Mouse (Mus musculus) large intestine, adult 2 months (tissue): Measurements from ENCODE around the gene Plpp4. TPM values are rescaled to one million over a fixed set of nuclear protein-coding genes. Genes with fewer than 3 reads are reported as not detected.

ENCODE experiments used
- DNase-seq: peaks from one replicate; pipeline ENCODE4 v3.0.0-alpha.2; 2012; ENCODE audit warnings: low read depth, low spot score
- WGBS: fragments of 180-500 bp; shearing (Covaris S2); methylation state at CpG from one replicate; pipeline ENCODE4 v1.1.7; 2018; 5-methylcytosine and 5-hydroxymethylcytosine counted together
- polyA plus RNA-seq: library from polyadenylated mRNA; depleted of rRNA; stranded (reverse); fragments of >200 nt; gene quantifications from 2 replicates; pipeline ENCODE4 v1.2.3, GENCODE M21; 2012; rRNA removed

Gene Plpp4
- polyA plus RNA-seq = 0.16 TPM in 2 replicates

DNA sequence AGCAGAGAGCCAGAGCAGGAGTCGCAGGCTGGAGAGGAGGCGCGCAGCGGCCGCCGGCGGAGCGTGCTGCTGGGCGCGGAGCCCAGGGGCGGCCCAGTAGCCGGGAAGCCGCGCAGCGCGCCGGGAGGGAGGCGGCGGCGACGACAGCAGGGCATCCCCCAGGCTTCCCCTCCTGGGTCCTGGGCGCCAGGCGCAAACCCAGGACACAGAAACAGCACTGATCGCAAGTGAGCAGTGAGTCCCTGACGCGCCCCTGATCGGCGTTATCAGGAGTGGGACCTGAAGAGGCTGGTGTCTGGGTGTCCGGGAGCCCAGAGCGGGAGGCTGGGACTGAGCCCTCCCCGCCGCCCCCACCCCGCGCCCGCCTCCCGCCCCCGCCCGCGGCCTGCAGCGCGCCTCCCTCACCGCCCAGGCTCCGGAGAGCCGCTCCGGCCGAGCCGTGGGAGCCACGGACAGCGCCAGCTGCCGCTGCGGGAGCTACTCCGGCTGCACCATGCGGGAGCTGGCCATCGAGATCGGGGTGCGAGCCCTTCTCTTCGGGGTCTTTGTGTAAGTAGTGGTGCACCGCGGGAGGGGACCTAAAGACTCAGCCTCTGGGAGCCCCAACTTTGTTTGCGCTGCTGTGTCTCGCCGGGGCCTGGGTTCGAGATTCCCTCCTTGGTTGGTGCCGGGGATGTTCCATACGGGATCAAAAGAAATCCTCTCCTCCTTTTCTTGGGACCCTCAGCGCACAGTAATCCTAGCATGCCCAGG lies at the start of gene Plpp4:
TSS of gene Plpp4 (plus strand) at position 411 of the 753 bp plus-strand sequence.
- no peak for DNase-seq

DNA sequence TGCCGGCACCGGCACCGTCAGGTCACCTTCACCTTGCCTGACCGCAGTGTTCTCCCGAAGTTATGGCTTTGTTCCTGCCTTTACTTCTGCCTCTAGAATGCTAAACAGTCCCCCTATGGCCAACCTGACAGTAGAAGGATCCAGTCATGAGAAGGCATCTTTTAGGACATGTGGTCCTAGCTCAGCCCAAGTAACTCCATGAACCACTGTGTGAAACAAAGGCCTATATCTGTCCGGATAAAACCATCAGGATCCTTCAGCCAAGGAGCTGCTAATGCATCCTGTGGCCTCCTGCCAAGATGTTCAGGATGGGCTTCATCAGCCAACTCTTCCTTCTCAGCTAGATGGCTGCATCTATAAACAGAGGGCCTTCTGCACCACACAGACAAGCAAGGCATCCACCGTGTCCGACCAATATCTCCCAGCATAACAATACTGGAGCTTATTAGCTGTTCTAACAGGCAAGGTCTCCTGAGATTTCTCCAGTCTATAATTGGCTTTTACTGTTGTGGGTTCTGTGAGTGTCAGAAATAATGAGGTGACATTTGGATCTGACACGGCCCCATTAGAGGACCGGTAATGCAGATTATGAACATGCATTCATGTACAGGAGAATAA lies 40.8 kb upstream of the Plpp4 start:
- 83% methylated on average over 10 of the region's 10 CpGs for WGBS
- DNase-seq = no peak

More for the DNA sequence above, at the start of gene Plpp4:
- 2% methylated on average over 66 of the region's 66 CpGs for WGBS

DNA sequence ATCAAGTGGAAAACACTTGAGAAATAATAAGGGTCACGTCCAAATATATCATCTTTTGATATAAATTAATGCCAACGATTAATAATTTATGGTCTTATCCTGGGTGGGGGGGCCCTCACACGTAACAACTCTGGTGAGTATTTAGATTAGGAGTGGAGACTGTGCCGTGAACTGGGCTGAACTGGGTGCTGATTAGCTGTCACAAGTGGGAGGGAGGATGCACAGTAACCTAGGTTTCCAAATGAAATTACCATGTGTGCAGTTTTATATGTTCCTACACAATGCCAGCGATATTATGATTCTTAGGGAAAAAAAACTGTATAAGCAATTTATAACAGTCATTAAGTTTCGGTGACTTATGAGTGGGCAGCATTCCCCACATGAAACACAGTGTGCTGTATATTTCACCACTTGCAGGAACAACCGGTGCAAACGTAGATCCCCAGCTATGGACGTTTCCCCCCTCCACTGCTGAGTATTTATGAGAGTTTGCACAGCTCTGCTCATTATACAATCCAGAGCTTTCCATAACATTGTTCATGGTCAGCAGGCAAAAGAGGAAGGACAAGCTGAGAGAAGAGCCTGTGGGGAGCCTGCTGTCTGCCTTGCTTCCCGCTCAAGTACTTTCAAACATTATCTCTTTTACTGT lies 40.2 kb upstream of the Plpp4 start:
- DNase-seq = no peak
- WGBS = 57% methylated on average over 10 of the region's 10 CpGs

DNA sequence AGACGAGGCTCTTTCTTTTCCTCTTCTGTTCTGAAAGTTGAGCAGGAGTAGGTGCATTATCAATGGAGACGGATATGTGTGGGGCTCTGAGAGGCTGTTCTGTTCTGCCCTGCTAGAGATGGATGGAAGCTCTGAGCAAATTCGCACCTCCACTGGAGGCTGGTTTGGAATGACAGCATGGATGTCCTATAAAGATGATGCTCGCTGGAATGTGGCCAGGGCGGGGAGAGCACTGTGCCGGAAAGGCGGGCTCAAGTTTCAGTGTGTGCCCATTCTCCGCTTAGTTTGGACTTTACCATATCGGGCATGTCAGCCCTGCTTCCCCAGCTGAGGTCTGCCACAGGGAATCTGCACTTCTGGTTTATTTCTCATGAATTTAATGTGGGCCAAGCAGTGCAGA lies 35.9 kb upstream of the Plpp4 start:
- no peak for DNase-seq
- WGBS = 63% methylated on average over 9 of the region's 9 CpGs

DNA sequence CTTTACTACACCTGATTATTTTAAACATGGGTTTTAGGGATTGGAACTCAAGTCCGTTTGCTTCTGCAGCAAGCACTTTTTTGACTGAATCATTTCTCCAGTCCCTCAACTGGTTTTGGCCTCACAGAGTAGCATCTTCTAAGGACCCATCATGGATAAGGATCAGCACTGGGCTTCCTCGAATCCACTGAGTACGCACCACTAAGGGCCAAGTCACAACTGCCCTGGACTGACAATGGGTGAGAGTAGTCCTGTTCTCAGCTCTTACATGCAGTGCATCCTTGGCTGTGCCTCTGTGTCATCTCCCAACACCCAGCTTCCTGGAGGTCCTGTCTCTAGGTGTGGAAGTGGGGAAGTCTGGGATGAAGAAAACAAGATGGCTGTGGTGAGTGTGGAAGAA lies 35.2 kb upstream of the Plpp4 start:
- 75% methylated on average over 3 of the region's 3 CpGs for WGBS
- no peak for DNase-seq

DNA sequence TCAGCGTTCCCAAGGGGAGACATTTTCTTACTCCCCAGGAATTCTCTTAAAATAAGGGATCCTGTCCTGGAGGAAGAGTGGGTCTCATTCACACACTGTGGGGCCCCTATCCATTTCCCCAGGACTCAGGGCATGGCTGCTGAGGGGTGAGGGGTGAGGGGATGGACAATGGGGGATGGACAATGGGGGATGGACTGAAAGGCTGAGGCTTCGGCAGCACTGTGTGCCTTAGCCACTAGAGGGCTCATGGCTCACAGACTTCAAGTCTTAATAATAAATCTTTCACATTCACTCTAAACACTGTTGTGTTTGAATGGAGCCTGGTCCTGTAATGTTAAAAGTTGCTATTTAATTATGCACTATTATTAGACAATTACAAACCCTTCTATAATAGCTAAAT lies 21.4 kb upstream of the Plpp4 start:
- WGBS = 49% methylated on average over 2 of the region's 2 CpGs

DNA sequence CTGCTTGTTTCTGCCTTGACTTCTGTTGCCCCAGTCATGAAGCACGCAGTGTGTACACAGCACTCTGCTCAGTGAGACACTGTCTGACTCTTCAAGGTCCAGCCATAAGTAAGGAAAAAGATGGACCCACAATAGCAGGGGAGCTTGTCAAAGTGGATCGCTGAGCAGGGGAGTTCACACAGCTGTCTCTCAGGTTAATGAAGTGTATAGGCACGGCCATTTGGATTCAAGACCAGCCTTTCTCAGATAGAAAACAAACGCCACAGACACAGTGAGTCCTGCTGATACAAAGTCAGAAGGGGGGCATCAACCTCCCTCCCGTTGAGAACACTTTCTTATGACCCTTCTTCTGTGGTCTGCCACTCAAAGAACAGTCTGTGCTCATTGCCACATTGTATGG lies 20.8 kb upstream of the Plpp4 start:
- 73% methylated on average over 5 of the region's 5 CpGs for WGBS
- no peak for DNase-seq

More for the DNA sequence above, 21.4 kb upstream of the Plpp4 start:
- no peak for DNase-seq

DNA sequence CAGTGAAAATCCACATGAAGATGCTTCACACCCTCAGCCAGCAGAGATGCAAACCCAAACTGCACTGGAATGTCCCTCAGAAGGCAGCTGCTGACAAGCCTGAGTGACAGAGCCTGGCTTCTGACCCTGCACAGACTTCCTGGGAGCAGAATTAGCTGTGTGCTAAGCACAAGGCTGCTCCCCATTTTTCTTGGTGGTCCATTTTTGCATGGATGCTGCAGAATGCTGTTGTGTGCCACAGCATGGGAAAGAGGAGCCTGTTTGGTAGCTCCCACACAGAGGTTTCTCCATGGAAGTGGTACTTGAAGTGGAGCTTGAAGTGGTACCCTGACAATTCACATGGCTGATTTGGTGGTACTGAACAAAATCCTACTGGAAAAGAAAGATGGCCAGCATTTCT lies 5.8 kb upstream of the Plpp4 start:
- DNase-seq = no peak

DNA sequence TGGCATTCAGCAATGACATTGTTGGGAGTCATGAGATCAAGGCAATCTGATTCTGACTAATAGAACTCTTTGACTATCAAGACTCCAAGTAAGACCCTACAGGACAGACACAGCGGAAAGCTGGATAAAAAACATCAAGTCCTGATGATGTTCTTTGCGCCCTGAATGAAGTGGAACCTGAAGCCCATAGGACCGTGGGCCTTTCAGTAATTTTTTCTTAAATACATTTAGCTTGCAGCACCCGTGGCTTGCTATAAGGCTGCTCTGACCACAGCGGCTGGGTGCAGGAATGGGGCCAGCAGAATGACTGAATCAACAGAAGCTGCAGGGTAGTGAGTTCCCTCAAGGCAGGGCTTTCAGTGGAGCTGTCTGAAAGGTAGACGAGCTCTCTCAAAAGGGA lies 3.4 kb upstream of the Plpp4 start:
- no peak for DNase-seq
- WGBS = 85% methylated on average over 6 of the region's 6 CpGs

DNA sequence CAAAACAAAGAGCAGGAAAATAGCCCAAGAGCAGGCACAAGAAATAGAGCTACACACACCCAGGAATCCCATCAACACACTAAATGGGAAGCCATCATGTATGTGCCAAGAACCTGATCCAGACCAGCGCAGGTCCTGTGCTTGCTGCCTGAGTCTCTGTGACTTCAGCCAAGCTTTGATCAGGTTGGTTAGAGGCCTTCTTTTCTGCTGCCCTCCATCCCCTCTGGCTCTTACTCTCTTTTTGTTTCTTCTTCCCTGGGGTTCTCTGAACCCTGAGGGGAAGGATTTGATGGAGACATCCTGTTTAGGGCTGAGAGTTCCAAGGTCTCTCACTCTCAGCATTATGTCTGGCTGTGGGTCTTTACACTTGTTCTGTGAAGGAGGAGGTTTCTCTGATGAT lies 2.7 kb upstream of the Plpp4 start:
- no peak for DNase-seq
- WGBS = 82% methylated on average over 1 of the region's 1 CpGs

DNA sequence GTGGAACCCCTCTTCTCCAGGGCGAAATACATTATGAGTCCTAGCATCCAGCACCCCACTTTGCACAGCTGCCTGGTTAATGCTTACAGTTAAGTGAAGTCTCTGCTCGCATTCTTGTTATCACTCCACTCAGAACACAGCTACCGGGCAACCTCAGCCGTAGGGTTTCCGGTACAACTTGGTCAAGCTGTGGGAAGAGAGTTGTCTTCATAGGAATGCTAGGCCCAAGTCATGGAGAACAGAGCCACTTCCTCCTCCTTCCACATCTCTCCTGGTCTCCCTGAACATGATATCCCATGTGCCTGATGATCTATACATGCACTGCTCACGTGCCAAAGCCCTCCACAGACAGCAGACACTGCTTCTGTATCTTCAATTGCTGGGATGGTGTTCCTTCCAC lies 1.4 kb upstream of the Plpp4 start:
- WGBS = 88% methylated on average over 6 of the region's 6 CpGs

DNA sequence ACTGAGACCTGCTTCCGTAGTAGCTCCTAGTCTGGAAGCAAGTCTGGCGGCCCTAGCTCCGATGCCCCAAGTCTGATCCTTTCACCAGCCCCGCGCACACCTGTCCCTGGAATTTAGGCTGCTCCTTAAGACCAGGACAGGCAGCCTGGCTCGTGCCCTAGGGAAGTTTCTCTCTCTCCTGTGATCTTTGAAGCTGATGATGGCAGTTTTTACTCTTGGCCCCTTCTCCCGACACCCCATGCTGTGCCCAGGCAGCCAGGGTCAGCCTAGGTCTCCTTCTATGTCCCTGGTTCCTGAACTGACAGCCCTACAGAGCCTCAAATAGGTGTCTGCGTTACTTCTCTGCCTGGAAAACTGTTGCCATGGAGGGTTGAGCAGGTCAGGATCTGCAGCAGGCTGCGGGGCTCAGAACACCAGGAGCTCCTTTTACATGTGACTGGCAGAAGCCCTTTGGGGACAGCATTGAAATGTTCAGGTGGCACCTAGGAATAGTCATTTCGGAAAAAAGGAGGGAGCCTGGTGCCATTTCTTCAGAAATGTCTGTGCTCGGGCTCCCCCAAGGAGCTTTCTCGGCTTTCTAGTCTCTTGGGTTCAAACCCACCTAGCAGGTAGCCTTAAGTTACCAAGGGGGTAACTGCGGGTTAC lies 665 bp downstream of the Plpp4 start:
- DNase-seq = no peak
- 23% methylated on average over 13 of the region's 13 CpGs for WGBS

More for the DNA sequence above, 1.4 kb upstream of the Plpp4 start:
- DNase-seq = no peak

DNA sequence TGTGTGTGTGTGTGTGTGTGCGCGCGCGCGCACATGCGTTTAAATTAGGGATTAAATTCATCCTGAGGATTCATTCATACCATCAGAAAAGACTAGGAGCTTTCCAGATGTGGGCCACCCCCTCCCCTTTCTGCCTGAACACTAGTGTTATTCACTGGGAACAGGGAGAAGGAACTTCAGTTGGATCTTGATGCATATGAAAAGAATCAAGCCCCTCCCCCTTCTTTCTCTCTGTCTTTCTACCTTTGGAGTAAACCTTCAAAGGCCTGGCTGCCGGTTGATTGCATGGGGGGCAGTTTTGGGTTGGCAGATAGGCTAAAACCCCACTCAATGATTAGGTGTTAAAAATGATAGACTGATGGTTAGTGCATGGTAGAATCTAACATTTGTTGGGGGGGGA lies 1.5 kb downstream of the Plpp4 start:
- DNase-seq = no peak
- 81% methylated on average over 7 of the region's 7 CpGs for WGBS

DNA sequence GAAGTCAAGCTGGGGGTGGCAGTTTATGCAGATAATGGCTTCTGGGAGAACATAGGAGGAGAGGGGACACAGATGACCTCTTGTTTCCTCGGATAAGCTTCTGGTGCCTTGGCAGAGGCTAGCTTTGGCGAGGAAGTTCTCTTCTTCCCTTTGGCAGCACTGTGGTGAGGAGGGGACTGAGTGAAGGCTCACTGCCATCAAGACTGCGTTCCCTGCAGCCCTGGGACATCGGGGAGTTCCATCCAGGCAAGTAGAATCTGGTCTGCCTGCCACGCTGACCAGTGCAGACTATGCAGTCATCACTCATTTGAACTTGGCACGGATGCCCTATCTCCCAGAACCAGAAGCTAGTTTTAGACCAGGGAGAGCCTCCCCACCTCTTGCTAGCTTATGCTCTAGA lies 2.4 kb downstream of the Plpp4 start:
- WGBS = 75% methylated on average over 6 of the region's 6 CpGs
- DNase-seq = no peak

DNA sequence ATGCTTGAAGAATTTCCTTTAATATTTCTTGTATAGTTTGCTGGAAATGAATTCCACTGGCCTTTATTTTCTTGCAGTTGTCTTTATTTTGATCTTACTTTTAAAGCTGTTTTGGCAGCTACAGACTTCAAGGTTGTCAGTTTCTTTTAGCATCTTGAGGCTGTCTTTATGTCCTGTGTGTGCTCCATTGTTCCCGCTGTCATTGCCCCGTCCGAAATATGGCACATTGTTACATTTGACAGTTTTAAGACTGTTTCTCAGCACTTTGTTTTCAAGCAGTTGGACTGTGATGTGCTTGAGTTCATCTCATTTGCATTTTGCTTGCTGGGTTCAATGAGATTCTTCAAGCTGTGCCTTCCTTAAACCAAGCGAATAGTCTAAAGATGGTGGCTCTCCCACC lies 17.0 kb downstream of the Plpp4 start:
- WGBS = 90% methylated on average over 4 of the region's 4 CpGs
- no peak for DNase-seq

DNA sequence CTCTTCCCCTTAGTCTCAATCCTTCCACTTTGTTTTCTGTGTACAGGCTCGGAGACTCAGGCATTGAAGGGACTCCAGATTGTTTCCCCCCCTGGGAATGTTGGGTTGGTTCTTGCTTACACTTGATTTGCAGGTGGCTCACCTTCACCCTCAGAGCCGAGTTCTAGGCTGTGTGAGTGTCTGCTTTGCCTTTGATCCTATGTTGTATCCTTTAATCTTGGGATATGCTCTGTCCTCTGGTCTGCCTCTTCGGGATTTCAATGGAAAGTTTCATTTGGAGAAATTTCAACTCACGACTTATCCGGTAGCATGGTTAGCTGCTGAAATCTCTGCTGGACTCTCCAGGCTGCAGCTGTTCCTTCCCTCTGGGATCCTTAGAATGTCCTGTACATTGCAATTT lies 17.9 kb downstream of the Plpp4 start:
- DNase-seq = no peak
- WGBS = 84% methylated on average over 5 of the region's 5 CpGs

DNA sequence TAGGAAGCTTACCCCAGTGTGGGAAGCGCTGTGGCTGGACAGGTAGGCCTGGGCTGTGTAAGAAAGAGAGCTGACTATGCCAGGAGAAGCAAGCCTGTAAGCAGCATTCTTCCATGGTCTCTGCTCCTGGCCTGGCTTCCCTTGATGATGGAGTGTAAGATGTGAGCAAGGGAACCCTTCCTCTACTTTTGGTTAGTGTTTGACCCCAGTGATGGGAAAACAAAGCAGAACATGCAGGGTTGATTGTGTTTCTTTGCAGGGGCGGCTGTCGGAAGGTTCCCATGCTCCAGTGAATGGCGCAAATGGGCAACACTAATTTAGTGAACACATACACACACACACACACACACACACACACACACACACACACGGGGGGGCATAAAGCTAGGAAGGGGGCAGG lies 20.9 kb downstream of the Plpp4 start:
- WGBS = 93% methylated on average over 5 of the region's 5 CpGs
- DNase-seq = no peak

DNA sequence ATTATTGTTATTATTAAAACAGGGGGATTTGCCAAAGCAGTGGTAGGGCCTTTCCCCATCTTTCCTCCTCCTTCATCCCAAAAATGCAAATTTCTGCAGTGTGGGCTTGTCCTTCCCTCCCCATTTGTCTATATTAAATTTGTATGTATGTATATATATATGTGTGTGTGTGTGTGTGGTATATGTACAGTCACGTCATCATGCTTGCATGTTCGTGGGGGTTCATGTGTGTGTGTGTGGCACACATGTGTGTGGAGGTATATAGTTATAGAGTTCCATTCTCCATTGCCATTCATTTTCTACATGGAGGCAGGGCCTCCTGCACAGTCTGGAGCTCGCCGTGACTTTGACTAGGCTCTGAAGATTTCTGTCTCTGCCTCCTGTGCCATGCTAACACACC lies 22.0 kb downstream of the Plpp4 start:
- WGBS = 91% methylated on average over 4 of the region's 4 CpGs
- no peak for DNase-seq

DNA sequence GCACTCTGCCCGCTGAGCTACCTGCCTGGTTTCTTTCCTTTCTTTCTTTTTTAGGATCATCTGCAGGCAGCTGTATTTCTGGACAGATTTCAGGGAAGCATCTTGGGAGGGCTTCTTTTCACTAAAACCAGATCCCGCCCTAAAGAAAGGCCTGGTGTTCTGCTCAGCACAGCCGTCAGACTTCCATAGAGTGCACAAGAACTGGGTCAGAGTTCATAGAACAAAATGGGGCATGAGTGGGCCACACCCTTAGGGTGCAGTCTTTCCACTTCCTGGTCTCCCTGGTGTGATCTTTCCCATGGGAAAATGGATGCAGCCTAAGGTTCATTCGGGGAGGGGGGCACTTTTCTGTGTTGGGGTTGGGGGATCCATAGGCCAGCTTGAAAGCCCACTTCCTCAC lies 22.4 kb downstream of the Plpp4 start:
- WGBS = 50% methylated on average over 4 of the region's 4 CpGs
- no peak for DNase-seq

DNA sequence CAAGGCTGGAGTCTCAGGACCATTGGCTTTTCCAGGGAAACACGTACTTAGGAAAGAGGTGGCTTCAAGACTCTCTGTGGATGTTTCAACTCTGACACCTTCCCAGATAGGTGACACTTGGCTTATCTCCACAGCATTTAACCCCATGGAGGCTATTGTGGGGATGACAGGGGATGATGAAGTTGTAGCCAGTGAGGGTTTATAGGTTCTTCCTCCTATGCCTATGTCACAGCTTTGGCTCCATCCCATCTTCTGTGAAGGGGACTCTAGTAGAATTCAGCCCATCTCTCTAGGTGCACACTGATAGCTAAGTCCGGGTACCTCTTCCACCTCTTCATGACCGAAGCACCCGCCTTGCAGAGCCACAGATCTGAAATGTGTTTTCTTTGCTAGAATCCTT lies 25.1 kb downstream of the Plpp4 start:
- no peak for DNase-seq
- 88% methylated on average over 4 of the region's 4 CpGs for WGBS
